Mouse (Mus musculus) heart, postnatal 0 days (tissue): ENCODE measurements around the gene Dnase2a.

Experiments used
- CTCF ChIP-seq: IDR thresholded peaks from 2 replicates; pipeline ENCODE4 v1.5.1; 2016; ENCODE audit warnings: antibody characterized with exemption, control low read depth, low read depth
- EP300 ChIP-seq: IDR thresholded peaks from 2 replicates; pipeline ENCODE4 v1.6.1; 2016; ENCODE audit warnings: antibody characterized with exemption, low read depth

- TF ChIP-seq CTCF (0 out of 2 replicates have a peak, but pooled peaks have one; percentile 8), EP300 (no peak)
Measured at GRCm38 (mm10) chr8:84965731-84966291, 57.5 kb downstream of the Dnase2a start.
